Mouse (Mus musculus) heart, embryonic 14.5 days (tissue): Measurements from ENCODE around the gene Slc22a12. TPM values are rescaled to one million over a fixed set of nuclear protein-coding genes. Genes with fewer than 3 reads are reported as not detected.

Source experiments
- ATAC-seq: fragments of 200-750 bp; cut with Nextera tagmentation; 2 replicates; pipeline ENCODE4 v1.8.0; 2017; ENCODE audit warnings: low read depth, moderate TSS enrichment; ENCODE audit not compliant: insufficient number of reproducible peaks, insufficient read depth, low FRiP score
- H3K27ac ChIP-seq, 2 experiments: fragments of 200-500 bp in 1 of 2; fragments of 300-500 bp in 1 of 2; sonication (generic) in 1 of 2; replicated peaks in 1 of 2; 2 replicates each; pipeline ENCODE4 v1.5.1; 2012 to 2014; ENCODE audit warnings: low read depth in 2 of 2, low read length in 2 of 2, control low read depth in 1 of 2, mild to moderate bottlenecking in 1 of 2, mixed read lengths in 1 of 2; ENCODE audit not compliant: control insufficient read depth in 1 of 2, insufficient read depth in 1 of 2
- H3K27me3 ChIP-seq: fragments of 300-500 bp; sonication (generic); 2 replicates; pipeline ENCODE4 v1.6.1; 2014; ENCODE audit warnings: mild to moderate bottlenecking, low read length, control low read depth; ENCODE audit not compliant: control insufficient read depth, insufficient read depth
- H3K36me3 ChIP-seq: fragments of 300-500 bp; sonication (generic); 2 replicates; pipeline ENCODE4 v1.6.1; 2014; ENCODE audit warnings: mild to moderate bottlenecking, control low read depth, low read length, mixed read lengths; ENCODE audit not compliant: control insufficient read depth, insufficient read depth
- H3K4me1 ChIP-seq, 2 experiments: fragments of 200-500 bp in 1 of 2; fragments of 300-500 bp in 1 of 2; sonication (generic) in 1 of 2; 2 replicates each; pipeline ENCODE4 v1.6.1; 2012 to 2014; ENCODE audit warnings: low read length in 2 of 2, control low read depth in 1 of 2, mixed read lengths in 1 of 2; ENCODE audit not compliant: control insufficient read depth in 2 of 2, insufficient read depth in 2 of 2
- H3K4me2 ChIP-seq: fragments of 300-500 bp; sonication (generic); 2 replicates; pipeline ENCODE4 v1.6.1; 2014; ENCODE audit warnings: mild to moderate bottlenecking, low read length
- H3K4me3 ChIP-seq, 2 experiments: fragments of 200-500 bp in 1 of 2; fragments of 300-500 bp in 1 of 2; sonication (generic) in 1 of 2; 2 replicates each; pipeline ENCODE4 v1.5.1; 2012 to 2014; ENCODE audit warnings: low read length in 2 of 2, mild to moderate bottlenecking in 2 of 2, control low read depth in 1 of 2, low read depth in 1 of 2, moderate library complexity in 1 of 2; ENCODE audit not compliant: control insufficient read depth in 1 of 2, insufficient read depth in 1 of 2
- H3K9ac ChIP-seq: fragments of 300-500 bp; sonication (generic); 2 replicates; pipeline ENCODE4 v1.6.1; 2014; ENCODE audit warnings: mild to moderate bottlenecking, low read length
- H3K9me3 ChIP-seq: fragments of 300-500 bp; sonication (generic); 2 replicates; pipeline ENCODE4 v1.6.1; 2016; ENCODE audit warnings: low read length, control low read depth; ENCODE audit not compliant: control insufficient read depth
- WGBS: fragments of 180-500 bp; shearing (Covaris S2); extraction: QIAGEN DNeasy Blood & Tissue Kit; methylation state at CpG from one replicate; pipeline ENCODE4 v1.1.7; 2014; 5-methylcytosine and 5-hydroxymethylcytosine counted together
- polyA plus RNA-seq: library from polyadenylated mRNA; unstranded; fragments of >200 nt; fragmentation: Nextera tagmentation; extraction: Ambion mirVana; gene quantifications from 2 replicates; pipeline ENCODE4 v1.2.1, GENCODE M21; 2014

Slc22a12 gene
- polyA plus RNA-seq, 1 experiment from 2014 or later = not detected

DNA sequence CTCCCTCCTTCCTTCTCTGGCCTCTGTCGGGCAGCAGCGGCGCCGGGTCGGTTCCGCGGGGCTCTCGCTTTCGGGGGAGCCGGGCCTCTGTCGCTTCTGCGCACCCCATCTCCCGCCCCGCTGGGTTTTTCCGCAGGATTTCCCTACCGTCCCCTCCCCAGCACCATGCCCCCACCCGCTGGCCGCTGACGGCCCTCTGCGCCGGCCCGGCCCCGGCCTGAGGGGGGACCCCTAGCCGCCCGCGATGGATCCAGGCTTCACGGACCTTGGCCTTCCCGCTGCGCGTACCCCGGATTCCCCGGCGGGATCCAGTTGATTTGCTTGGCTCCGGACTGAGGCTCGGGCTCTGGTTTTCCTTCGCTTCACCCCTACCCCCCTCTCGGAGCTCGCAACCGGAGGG, 45.0 kb downstream of the Slc22a12 start:
- Histone ChIP-seq H3K27me3 (peaks cover 94% of the 10 kb centered on the region), H3K27ac (no peak overlapping the region), H3K9me3 (no peaks in the 10 kb centered on the region), H3K4me1 (peaks cover 0 to 9% of the 10 kb centered on the region in 2 experiments; a peak in 3 of 4 replicates), H3K4me3 (peak overlapping the region; percentile 17 to 43; a peak in 3 of 4 replicates), H3K4me2 (peak overlapping the region; percentile 64), H3K9ac (peak overlapping the region; percentile 36; the same call in 1 of the 2 replicates), H3K36me3 (no peaks in the 10 kb centered on the region)
- no peak for ATAC-seq
- 1% methylated on average over 36 of the region's 39 CpGs for WGBS

DNA sequence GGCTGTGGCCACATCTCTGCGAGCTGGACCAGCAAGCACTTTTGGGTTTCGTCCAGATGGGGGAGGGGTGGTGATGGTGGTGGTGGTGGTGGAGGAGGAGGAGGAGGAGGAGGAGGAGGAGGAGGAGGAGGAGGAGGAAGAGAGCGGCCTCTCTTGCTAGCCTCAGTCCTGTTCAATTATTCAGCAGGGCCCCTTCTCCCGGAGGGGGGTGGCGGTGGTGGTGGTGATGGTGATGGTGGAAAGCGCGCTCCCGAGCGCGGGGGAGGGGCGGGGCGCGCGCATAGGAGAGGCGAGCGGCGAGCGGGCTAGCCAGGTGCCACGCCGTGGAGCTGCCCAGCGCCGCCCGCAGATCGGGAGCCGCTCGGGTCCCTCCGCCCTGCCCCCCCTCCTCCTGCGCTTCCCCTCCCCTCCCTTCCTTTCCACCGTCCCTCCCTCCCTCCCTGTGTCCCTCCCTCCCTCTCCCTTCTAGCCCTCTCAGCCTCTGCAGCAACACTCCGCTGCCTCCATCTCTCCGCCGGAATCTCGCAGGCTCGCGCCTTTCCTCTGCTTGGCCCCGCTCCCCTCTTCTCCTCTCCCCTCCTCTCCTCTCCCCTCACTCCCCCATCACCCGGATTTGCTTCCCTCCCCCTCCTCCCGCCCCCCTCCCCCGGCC, 45.6 kb downstream of the Slc22a12 start:
- Histone ChIP-seq H3K9ac (peak overlapping the region; percentile 36; the same call in 1 of the 2 replicates), H3K4me1 (peaks cover 0 to 6% of the 10 kb centered on the region in 2 experiments; a peak in 3 of 4 replicates), H3K4me3 (peak overlapping the region; percentile 30 to 43; a peak in 3 of 4 replicates), H3K36me3 (no peaks in the 10 kb centered on the region), H3K4me2 (peak overlapping the region; percentile 64), H3K27me3 (peaks cover 95% of the 10 kb centered on the region), H3K9me3 (no peaks in the 10 kb centered on the region), H3K27ac (no peak overlapping the region)
- no peak for ATAC-seq
- WGBS = under 1% methylated on average over 23 of the region's 39 CpGs

DNA sequence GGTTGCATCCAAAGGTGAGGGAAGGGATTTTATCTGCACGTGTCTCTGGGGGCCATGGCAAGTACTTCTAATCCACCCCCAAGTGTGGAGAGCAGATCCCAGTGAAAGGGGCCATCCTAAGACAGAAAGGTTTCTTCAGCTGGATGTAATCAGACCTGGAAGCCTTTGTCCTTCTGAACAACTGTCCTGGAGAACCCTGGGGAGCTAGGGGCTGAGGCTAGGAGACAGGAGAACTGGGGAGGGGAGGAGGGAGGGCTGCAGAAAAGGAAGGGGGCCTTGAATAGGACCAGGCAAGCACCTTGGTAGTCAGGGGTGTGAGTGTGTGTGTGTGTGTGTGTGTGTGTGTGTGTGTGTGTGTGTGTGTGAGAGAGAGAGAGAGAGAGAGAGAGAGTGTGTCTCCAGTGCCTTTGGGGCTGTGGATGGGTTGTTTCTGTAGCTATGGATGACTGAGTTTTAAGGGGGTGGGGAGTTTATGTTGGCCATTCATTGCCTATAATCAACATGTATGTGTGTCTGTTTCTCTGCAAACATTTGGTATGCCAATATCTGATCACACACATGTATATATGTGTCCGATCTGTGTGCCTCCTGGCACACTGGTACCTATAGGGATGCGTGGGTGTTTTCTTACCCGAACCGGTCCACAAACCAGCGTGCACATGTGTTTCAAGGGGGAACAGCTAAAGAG, 46.2 kb downstream of the Slc22a12 start:
- Histone ChIP-seq H3K4me3 (no peak overlapping the region), H3K9ac (no peak overlapping the region), H3K27ac (no peak overlapping the region), H3K27me3 (peaks cover 94% of the 10 kb centered on the region), H3K36me3 (no peaks in the 10 kb centered on the region), H3K4me1 (peaks cover 0 to 4% of the 10 kb centered on the region in 2 experiments; a peak in 2 of 4 replicates), H3K4me2 (no peak overlapping the region; the same call in 1 of the 2 replicates), H3K9me3 (no peaks in the 10 kb centered on the region)
- 12% methylated on average over 6 of the region's 6 CpGs for WGBS
- no peak for ATAC-seq

DNA sequence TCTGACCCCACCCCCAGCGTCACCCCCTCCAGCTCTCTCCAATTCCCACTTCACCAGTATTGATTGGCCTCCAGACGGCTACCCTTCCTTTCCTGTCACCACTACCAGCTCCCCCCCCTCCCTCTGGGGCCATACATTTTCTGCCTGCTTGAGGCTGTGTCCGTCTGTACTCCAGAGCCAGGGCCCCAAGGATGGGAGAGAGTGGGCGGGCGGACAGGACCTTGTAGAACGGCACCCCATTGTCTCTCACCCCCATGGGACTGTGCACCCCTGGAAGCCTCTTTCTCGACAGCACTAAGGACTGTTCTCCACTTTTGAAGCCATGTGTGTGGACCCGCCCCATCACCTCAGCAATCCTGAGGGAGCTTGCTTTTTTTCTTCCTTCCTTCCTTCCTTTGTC, 47.1 kb downstream of the Slc22a12 start:
- H3K4me1 ChIP-seq = peaks cover 0 to 4% of the 10 kb centered on the region in 2 experiments; a peak in 2 of 4 replicates
- ATAC-seq = no peak

DNA sequence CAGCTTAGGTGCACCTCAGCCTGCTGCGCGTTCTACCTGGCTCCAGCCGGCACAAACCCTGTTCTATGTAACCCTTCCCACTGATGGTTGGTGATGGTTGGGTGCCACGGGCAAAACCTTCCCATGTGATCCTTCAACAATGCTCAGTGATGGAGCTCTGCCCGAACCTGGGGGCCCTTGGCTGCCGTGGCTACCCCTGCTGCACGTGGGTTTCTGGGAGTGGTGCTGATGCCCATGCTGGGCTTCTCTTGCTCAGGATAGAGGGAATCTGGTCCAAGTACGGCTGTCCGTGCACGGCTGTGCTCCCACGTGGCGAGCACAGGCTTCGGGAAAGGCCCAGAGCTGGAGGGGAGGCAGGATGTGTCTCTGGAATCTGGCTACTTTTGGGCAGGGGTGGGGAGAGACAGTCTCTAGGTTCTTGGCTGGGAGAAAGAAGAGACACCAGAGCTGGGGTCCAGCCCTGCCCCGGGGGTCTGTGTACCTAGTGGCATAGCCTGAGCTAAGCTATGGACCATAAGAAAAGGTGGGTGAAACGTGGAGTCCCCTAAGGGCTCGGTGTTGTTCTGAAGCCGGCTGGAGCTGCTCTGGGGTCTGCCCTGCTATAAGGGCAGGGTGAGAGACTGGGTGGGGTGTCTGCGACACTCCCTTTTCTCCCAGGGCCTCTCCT, 48.2 kb downstream of the Slc22a12 start:
- ATAC-seq = no peak
- H3K4me1 ChIP-seq = peaks cover 0 to 4% of the 10 kb centered on the region in 2 experiments; a peak in 2 of 4 replicates
- H3K27ac ChIP-seq = no peak overlapping the region
- no peaks in the 10 kb centered on the region for H3K36me3 ChIP-seq
- no peak overlapping the region for H3K4me2 ChIP-seq
- no peak overlapping the region for H3K4me3 ChIP-seq
- no peak overlapping the region for H3K9ac ChIP-seq
- no peaks in the 10 kb centered on the region for H3K9me3 ChIP-seq
- 52% methylated on average over 18 of the region's 18 CpGs for WGBS
- peaks cover 94% of the 10 kb centered on the region for H3K27me3 ChIP-seq

More for the DNA sequence above, 47.1 kb downstream of the Slc22a12 start:
- Histone ChIP-seq H3K27ac (no peak overlapping the region), H3K9ac (no peak overlapping the region), H3K4me3 (no peak overlapping the region), H3K9me3 (no peaks in the 10 kb centered on the region), H3K36me3 (no peaks in the 10 kb centered on the region), H3K4me2 (no peak overlapping the region), H3K27me3 (peaks cover 94% of the 10 kb centered on the region)
- WGBS = 27% methylated on average over 8 of the region's 8 CpGs

DNA sequence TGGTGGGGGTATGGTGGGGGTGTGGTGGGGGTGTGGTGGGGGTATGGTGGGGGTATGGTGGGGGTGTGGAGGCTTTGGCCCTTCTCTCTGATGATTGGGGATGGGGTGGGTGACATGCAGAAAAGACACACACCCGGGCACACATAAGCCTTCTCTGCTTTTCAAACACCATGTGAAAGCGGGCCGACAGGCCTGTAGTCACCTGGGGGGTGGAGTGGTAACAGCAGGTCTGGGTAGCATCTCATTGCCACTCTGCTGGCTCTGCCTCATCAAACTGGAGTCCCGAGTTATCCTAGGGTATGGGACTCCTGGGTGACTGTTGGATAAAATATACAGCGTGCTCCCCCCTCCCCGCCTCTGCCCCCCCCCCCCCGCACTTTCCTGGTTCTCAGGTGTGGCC, 48.8 kb downstream of the Slc22a12 start:
- no peak for ATAC-seq
- peaks cover 93% of the 10 kb centered on the region for H3K27me3 ChIP-seq
- H3K36me3 ChIP-seq = no peaks in the 10 kb centered on the region
- no peaks in the 10 kb centered on the region for H3K9me3 ChIP-seq
- no peak overlapping the region for H3K9ac ChIP-seq
- peaks cover 0 to 4% of the 10 kb centered on the region in 2 experiments; a peak in 2 of 4 replicates for H3K4me1 ChIP-seq
- no peak overlapping the region for H3K4me2 ChIP-seq
- 58% methylated on average over 6 of the region's 7 CpGs for WGBS
- no peak overlapping the region for H3K4me3 ChIP-seq
- no peak overlapping the region for H3K27ac ChIP-seq

DNA sequence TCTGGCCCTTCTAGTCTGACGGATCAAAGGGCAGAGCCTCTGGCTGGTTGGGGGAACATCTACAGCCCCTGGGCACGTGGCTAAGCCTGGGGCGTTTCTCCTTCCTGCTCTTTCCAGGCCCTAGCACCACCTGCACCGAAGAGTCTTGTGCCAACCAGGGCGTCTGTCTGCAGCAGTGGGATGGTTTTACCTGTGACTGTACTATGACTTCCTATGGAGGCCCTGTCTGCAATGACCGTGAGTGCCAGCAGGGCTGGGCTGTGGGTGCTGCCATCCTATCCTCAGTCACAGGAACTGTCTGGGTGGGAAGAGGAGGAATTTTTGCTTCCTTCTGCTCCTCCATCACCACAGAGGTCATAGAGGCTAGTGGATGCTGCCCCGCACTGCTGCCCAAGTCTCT, 49.6 kb downstream of the Slc22a12 start:
- 73% methylated on average over 7 of the region's 7 CpGs for WGBS
- H3K27me3 ChIP-seq = peaks cover 90% of the 10 kb centered on the region
- ATAC-seq = no peak

More for the DNA sequence above, 49.6 kb downstream of the Slc22a12 start:
- H3K4me2 ChIP-seq = no peak overlapping the region
- no peak overlapping the region for H3K4me3 ChIP-seq
- no peak overlapping the region for H3K27ac ChIP-seq
- H3K4me1 ChIP-seq = peaks cover 0 to 3% of the 10 kb centered on the region in 2 experiments; a peak in 2 of 4 replicates
- H3K9ac ChIP-seq = no peak overlapping the region
- H3K9me3 ChIP-seq = no peaks in the 10 kb centered on the region
- no peaks in the 10 kb centered on the region for H3K36me3 ChIP-seq
